Mouse (Mus musculus) cerebellum, adult 11-12 months (tissue): ENCODE measurements around the gene Kcnq2.
A peak's percentile ranks its signal among the peaks of the same experiment; 100 is the strongest.

Source experiments
- DNase-seq: peaks from one replicate; pipeline ENCODE4 v3.0.0; 2022

Gene Kcnq2

DNA sequence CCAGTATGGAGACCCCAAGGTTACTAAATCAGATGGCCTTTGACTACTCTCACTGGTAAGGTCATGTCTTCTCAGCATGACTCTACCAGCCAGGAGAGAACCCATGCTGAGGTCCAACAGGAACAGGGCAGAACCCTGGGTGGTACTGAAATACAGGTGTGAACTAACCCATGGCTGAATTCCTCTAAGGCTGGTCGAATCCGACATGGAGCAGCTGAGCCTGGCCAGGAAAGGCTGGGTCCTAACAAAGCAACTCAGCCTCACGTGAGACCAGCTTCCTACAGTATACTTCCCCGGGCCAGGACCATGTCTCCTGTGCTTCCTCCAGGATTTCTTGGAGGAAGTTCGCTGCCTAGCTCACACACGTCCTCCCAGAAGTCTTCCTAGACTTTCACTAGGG lies 98.5 kb downstream of the Kcnq2 start:
- no peak for DNase-seq

- no peak for DNase-seq
Measured at GRCm38 (mm10) chr2:181035186-181035585, 99.9 kb downstream of the Kcnq2 start.

GRCm38 (mm10) chr2:181033310-181033709 lies 101.8 kb downstream of the Kcnq2 start:
- DNase-seq = no peak

DNA sequence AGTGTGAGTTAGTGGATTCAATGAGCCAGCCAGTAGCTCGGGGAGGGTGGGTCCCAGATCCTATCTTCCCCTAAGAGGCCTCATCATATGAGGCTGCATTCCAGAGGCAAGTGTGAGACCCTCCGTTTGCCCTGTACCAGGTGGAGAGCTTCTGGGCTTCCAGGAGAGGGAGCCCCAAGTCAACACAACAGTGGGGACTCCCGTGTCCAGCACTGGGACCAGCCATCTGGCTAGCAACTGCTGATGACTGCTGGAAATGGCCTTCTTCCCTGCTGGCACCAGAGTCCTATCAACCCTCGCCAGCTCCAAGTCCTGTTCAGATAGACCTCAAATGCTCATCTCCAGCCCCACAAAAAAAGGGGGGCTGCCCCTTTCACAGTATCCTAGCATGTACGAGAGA lies 102.7 kb downstream of the Kcnq2 start:
- DNase-seq = peak; percentile 85

DNA sequence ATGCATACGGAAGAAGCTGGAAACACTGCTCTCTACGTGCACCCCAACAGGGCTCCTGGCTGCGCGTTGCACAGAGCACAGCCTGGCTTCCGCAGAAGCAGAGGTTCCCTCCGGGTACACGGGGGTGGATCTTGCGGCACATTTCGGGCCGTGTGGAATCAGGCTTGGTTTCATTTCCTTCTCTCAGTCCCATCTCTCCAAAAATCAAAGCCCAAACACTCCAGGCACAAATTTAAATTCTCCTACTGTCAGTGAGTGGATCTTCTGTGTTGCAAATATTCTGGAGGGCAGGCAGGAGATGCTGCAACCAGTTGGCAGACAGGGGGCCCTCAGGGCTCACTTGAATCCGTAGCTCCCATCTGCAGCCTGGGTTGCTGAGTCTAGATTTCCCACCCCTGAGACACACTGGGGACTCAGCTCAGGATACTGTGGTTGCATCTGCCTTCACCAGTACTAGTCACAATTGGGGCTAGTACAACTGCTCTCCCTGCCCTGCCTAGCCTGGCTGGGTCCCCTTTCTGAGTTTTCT lies 103.6 kb downstream of the Kcnq2 start:
- no peak for DNase-seq
